Mouse (Mus musculus): ENCODE results near the gene Kmt2c.
A peak's percentile ranks its signal among the peaks of the same experiment; 100 is the strongest.
"Not testable (repeated sequence)": the region's sequence is repeated elsewhere in the genome, so short reads cannot be mapped to it uniquely, and the experiment has no call there.

The Kmt2c gene

DNA sequence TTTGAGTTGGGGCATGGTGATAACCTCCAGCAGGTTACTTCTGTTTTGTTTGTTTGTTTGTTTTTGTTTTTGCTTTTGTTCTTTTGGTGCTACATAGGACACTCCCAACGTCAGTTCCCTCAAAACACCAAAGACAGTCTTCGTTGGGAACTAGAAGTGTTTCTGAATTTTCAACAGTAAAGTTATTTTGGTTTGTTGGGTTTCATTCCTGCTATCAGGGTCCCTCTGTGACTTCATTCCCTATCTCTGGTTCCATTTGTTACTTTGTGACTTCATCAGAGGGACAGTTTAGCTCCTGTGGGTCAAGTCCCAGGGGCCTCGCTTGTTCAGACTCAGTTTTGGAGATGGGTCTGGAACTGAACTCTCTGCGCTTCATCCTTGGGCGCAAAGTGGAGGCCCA lies 17.2 kb upstream of the Kmt2c start, which contains the start of gene Cct8l1:
Gene Cct8l1 (plus strand): TSS at position 301 of the 400 bp plus-strand sequence.
- no peak for DNase-seq (ENCODE audit: low spot score)

DNA sequence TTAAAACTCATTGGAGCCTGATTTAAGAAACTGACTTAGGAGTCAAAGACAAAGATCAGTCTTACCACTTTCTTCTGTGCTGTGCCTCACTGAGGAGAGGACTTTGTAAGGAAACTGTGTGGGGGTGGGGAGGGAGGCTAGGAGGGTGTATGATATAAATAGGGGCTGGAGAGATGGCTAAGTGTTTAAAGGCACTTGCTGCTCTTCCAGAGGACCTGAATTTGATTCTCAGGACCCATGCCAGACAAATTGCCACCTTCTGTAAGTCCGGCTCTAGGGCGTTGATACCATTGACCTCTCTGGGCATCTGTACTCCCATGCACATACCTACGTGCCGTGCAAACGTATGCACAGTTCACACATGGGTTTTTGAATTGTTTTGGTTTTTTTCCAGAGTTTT lies 7.5 kb upstream of the Kmt2c start:
- DNase-seq (ENCODE audit: low spot score) = no peak

DNA sequence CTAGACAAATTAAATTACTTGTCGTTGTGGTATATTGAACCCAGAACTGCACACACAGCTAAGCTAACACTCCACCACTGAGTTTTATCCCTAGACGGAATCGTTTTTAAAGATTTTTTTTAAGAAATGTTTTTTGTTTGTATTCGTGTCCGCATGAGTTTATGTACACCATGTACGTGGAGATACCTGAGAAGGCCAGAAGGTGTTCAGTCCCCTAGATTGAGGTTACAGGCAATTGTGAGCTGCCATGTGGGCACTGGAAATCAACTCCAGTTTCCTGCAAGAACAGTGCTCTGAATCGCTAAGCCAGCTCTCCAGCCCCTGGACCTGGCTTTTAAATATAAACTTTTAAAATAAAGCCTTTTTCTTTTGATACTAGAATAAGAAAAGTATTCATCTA lies 2.1 kb upstream of the Kmt2c start:
- no peak for DNase-seq (ENCODE audit: low spot score)

DNA sequence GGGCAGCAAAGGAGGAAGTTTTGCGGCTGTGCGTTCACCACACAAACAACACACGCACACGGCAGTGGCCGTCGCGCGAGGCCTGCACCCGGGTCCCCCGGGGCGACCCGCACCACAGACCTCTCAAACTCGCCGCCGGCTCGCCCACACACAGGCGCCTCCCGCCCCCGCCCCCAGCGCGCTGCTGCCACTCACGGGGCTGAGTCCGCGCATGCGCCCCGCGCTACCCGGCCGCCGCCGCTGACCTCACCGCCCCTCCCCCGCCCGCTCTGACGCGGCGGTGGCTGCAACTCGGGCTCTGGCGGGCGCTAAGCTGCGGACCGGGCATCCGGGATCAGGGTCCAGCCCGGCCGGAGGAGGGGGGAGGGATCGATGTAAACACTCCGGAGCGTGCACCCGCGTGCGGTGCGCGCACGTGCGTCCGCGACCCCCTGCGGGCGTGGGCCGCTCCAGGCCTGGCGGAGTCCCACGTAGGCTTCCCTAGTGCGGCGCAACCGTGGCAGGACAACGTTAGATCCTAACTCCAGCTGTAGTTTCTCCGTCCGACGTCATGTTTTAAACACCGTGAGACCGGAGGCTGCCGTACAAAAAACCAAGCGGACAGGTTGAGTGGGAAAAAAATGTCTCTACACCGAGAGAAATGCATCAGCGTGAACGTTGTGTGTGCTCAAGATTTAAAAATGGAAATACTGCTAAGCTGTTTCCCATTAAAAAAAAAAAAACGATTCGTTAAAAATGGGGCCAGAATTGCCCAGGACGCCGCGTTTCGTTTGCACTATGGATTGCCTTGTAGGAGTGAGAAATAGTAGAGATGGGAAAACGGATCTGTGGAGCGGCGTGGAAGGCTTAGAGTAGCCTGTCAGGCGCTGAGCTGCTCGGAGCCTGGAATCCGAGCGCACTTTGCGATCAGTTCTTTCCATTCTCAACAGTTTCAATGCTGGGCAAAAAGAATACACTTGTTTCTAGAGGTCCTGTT lies 1.1 kb upstream of the Kmt2c start:
- peak; percentile 99 for DNase-seq (ENCODE audit: low spot score)

DNA sequence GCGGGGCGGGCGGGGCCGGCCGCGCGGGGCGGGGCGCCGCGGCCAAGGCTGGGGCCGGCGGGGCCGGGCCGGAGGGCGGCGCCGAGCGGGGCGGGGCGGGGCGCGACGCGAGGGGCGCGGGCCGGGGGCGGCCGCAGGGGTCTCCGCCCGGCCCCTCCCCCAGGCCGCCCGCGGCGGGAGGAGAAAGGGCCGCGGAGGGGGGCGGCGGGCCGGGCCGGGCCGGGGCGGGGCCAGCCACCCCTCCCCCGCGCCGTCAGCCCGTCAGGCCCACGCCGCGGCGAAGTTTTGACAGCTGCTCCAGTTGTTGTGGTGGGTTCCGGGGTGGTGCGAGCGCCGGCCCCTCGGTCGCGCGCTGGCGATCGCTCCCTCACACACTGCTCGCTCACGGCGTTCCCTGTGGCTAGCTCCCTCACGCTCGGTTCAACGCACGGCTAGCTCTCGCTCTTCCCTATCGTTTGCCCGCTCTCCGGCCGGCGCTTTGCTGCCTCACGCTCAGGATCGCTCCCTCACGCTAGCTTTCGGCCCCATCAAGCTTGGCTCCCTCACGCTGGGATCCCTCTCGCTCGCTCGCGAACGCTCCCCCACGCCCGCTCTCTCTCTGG lies 339 bp upstream of the Kmt2c start:
- DNase-seq (ENCODE audit: low spot score) = peak; percentile 85

DNA sequence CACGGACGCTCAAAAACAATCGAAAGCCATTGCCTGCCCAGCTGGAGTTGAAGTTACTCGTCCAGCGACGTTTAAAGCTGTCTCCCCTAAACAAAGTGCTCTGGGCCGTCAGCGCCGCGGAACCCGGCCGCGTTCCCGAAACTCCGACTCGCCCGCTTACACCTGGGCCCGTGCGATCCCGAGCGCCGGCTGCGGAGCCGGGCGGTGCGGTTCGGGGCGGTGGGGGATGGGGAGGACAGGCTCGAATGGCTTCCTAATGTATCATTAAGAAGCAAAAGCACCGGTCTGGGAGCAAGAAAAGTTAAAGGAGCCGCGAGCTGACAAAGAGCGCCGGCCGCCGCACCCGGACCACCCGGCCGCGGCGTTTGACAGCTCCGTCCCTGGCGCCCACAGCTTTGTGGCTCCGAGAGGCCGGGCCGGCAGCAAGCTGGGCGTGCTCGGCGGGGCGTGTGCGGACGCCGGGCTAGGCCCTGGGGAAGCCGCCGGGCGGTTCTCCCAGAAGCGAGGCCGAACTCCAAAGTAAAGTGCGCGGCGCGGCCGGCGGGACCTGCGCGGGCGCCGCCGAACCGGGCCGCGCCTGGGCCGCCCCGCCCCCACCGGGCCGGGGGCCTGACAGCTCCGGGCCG lies 750 bp downstream of the Kmt2c start:
- peak; percentile 77 for DNase-seq (ENCODE audit: low spot score)

DNA sequence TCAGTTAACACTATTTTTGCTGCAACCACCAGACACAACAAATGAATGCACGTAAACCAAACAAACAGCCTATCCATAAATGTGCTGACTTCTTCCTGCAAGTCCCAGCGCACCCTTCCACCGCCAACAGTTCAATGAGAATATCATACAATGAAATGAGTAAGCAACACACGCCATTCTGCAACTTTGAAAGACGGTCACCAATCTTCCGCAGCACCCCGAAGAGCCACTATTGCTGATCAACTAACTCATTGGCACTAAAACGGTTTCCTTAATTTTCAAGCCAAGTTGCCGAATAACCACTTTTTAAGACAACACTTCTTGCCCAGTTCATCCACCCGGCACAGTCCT lies 1.2 kb downstream of the Kmt2c start:
- no peak for DNase-seq (ENCODE audit: low spot score)

DNA sequence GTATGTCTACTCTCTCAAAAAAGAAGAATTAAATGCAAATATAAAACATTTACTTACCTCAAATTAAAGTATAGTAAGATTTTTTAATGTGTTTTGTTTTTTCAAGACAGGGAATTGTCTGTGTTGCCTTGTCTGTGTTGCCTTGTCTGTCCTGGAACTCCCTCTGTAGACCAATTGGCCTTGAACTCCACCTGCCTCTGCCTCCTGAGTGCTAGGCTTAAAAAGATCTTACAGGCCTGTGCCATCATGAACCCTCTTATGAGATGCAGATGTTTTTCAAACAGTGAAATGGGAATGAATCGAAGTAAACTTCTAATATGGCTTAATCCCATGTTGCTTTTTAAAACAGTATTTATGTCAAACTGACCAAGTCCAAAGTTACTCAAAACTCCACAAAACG lies 1.9 kb downstream of the Kmt2c start:
- DNase-seq (ENCODE audit: low spot score) = no peak

DNA sequence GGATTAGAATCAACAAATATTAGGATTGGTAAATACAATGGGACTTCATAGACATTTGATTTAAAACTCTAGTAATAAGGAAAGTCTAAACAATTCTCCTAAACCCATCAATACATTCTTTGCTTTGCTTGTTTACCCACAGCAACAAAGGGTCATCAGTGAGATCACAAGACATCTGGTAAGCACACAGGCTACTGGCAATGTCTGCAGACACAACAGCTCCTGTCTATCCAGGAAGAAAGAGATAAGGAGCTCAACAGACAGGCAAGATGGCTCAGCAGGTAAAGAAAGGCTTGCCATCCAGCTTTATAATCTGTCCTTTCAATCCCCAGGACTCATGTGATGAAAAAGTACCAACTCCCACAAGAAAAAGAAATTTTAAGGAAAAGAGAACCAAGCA lies 19.7 kb downstream of the Kmt2c start:
- DNase-seq (ENCODE audit: low spot score) = no peak

DNA sequence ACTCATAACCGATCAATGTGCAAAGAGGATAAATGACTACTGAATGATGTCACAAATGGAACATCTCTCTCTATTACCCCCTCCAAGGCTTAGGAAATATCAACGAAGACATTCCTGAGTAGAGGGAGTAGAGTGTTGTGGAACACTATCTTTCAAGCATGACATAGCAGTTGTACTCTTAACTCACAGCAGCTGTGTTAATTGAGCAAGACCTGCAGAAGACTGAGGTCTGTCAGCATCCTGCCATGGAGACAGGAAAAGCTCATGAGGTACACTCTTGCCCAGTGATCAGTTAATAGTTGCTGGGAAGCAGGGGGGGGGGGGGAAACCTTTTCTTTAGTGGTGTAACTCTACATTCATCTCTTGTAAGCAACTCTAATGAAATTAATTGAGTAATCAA lies 22.8 kb downstream of the Kmt2c start:
- no peak for DNase-seq (ENCODE audit: low spot score)

DNA sequence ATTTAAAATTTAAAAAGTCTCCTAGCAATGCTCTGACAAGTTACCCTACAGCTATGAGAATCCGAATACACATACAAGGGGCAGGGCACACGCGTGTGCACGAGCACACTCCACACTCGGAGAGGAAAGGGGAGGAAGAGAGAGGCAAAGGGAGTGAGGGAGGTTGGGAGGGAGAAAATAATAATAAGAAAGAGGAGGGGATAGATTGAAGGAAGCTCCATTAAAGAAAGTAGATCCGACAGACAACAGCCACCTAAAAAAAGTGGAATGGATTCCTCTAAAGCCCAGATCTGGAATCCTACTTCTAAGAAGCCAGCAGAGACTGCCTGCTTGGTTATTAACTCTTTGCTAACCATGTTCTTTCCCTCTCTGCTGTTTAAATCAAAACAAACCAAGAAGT lies 26.5 kb downstream of the Kmt2c start:
- DNase-seq (ENCODE audit: low spot score) = no peak

DNA sequence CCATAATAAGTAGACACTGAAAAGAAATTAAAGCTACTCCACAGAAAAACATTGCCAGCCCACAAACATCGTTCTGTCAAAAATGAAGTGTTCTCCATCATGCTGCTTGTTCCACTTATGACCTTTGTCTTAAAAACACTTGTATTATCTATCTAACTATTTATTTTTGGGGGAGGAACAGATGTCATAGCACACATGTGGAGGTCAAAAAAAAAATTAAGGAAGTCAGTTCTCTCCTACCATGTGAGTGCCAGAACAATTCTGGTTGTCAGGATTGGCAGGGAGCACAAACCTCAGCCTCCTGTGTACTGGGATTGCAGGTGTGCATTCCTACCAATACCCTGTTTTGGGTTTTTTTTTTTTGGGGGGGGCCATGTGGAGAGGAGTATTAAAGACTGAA lies 36.6 kb downstream of the Kmt2c start:
- DNase-seq (ENCODE audit: low spot score) = no peak

DNA sequence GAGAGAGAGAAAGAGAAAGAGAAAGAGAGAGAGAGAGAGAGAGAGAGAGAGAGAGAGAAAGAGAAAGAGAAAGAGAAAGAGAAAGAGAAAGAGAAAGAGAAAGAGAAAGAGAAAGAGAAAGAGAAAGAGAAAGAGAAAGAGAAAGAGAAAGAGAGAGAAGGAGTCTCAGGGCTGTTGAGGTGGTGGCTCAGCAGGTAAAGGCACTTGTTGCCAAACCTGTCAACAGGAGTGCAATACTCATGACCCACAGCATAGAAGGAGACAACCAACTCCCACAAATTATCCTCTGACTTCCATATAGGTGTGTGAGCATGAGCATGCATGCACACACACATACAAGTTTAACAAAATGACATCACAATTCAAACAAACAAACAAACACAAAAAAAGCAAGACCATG lies 43.2 kb downstream of the Kmt2c start:
- not testable (repeated sequence) for DNase-seq (ENCODE audit: low spot score)

DNA sequence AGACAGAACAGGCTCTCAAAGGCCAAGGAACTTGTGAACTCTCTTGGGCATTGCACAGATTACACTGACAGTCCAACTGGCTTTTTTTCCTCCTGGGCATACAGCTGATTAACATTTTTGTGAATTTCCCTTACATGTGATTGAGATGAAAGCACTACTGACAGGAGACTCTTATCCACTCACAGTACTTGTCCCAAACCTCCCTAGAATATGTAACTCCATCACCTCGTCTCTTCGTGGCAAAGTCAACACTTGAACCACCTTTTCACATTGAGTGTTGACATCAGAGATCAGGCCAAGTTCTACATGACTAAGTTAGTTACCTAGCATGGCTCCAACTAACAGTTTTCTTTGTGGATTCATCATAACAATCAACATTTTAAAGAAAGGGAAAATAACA lies 45.9 kb downstream of the Kmt2c start:
- no peak for DNase-seq (ENCODE audit: low spot score)

DNA sequence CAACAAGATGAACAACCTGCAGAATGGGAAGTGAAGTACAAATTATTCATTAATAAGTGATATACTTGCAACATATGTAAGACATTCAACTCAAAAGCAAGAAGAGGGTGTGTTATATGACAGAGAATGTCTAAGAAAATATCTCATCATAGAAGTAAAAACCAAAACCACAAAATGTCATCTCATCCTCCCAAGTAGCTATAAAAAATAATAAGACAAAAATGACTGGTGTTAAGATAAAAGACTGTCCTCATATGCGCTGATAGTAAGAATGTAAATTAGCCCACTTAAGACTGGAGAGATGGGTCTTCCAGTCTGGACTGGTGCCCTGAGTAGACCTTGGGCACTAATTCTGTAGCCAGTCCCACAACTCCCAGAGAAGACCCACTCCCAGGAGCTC lies 61.1 kb downstream of the Kmt2c start:
- DNase-seq (ENCODE audit: low spot score) = no peak

DNA sequence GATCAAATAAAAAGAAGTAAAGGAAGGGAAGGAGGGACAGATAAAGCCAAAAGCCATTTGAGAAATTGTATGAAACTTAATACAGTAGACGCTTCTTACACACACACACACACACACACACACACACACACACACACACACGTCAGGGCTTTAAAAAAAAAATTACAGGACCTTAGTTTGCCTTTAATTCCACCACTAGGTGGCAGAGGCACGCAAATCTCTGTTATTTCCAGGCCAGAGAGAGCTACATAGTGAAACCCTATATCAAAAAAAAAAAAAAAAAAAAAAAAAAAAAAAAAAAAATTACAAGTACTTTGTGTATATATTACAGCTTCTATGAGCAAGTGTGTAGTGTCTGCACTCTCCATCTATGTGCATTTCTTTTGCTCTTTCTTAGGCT lies 62.5 kb downstream of the Kmt2c start:
- DNase-seq (ENCODE audit: low spot score) = peak; percentile 55

DNA sequence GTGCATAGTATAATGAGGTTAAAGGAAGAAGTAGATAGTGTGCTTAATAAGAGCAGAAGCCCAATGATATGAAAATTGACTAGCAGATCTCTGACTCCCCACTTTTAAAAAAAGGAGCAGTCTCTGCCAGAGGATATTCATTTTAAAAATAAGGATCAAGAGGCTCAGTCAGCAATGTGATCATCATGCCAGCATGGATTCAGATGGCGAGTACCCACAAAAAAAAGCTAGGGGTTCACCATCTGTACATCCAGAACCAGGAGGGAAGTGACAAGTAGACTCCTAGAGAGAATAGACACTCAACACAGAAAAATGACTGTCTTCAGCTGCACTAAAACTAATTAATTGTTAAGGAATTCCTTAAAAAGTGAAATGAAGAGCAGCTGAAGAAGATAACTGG lies 76.0 kb downstream of the Kmt2c start:
- DNase-seq (ENCODE audit: low spot score) = no peak

DNA sequence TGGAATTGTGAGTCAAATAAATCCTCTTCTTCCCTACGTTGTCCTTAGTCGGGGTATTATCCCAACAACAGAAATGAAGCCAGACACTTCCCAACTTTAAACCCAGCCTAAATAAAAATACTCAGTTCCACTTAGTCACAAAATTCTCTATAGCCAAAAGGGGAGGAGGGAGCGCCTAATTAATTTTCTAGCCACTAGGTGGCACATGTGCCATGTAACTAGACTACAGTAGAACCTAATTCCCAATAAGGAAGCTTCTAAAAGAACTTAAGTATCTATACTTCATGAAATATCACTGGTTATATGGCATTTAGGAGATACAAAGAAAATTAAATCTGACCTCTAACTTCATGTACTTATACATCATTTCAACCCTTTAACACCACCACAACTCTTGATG lies 78.0 kb downstream of the Kmt2c start:
- DNase-seq (ENCODE audit: low spot score) = peak; percentile 71

DNA sequence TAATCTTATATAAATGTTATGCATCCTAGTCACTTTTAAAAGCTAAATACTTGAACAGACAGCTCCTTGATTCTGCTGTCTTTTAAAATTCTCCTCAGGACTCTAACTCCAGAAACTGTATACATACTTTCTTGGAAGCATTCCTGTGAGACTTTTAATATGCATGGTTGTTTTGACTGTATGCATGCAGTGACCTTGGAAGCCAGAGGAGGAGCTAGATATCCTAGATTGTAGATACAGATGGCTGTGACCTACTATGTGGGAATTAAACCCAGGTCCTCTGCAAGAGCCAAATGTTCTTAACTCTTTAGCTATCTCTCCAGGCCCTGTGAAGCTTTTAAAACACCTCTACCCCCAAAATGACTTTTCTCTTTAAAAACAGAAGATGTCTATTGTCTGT lies 83.2 kb downstream of the Kmt2c start:
- DNase-seq (ENCODE audit: low spot score) = no peak

DNA sequence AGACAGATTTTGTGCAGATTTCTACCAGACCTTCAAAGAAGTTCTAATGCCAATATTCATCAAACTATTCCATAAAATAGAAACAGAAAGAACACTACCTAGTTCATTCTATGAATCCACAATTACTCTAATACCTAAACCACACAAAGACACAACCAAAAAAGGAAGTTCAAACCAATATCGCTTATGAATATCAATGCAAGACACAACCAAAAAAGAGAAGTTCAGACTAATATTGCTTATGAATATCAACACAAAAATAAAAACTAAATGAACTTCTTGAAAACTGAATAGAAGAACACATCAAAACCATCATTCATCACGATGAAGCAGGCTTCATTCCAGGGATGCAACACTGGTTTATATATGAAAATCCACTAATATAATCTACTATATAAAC lies 101.9 kb downstream of the Kmt2c start:
- DNase-seq (ENCODE audit: low spot score) = no peak

DNA sequence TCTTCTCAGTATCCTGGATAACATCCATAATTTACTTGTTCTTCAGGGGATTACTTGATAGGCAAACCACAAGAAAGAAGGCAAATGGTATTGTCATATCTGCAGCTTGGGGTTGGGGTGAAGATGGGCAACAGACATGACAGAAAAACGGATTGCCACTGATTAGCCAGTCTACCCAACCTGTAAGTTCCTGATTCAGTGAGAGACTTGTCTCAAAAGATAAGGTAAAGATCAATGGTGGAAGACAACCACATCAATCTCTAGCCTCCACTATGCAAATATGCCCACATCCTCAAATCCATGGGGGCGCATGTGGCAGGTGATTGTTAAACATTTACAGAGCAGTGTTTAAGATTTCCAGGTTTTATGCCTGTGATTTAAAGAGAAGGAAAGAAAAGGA lies 105.9 kb downstream of the Kmt2c start:
- DNase-seq (ENCODE audit: low spot score) = no peak

DNA sequence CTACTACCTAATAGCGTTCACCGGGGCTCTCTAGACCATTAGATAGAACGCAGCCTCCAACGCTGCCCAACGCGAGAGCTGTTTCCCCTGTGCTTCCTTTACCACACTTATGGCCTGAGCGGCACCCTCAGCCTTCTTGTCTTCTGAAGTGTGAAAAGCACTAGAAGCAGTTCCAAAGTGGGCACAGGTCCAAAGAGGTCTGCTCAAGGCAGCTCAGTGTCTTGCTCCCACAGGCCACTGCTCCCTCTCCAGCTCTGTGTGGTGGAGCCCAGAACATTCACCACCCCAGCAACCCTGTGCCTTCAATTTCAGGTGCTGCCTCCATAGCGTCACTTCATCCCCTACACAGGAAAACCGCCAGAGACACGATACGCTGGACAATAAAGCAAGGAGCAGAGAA lies 115.0 kb downstream of the Kmt2c start:
- DNase-seq (ENCODE audit: low spot score) = no peak

DNA sequence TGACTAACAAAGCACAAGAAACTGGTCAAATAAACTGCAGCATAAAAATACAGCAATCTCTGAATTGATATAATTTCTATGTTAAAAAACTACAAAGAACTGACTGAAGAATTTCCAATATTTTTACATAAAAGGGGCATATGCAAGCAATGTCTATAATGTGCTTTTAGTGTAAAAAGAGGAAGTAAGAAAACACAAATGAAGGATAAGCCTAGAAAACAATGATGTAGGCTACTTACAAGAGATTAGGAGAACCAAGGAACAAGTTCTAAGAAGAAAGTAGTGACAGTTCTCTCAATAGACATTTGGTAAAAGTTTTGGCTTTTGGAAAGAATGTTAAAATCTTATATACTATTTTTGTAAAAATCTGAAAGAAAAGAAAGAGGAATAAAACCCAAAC lies 119.4 kb downstream of the Kmt2c start:
- DNase-seq (ENCODE audit: low spot score) = no peak

Data from testis, postnatal 10 days (tissue).